Mouse (Mus musculus): ENCODE results near the gene Klhl26.

The Klhl26 gene

GRCm38 (mm10) chr8:70501820-70502529 lies 25.2 kb upstream of the Klhl26 start:
- no peak for DNase-seq (ENCODE audit: low spot score)

GRCm38 (mm10) chr8:70500386-70501301 lies 23.9 kb upstream of the Klhl26 start:
- no peak for DNase-seq (ENCODE audit: low spot score)

- DNase-seq (ENCODE audit: low spot score), result no peak
Measured at GRCm38 (mm10) chr8:70495771-70496062, 18.9 kb upstream of the Klhl26 start.

- DNase-seq (ENCODE audit: low spot score), result no peak
Measured at GRCm38 (mm10) chr8:70495001-70495770, 18.4 kb upstream of the Klhl26 start.

- no peak for DNase-seq (ENCODE audit: low spot score)
Measured at GRCm38 (mm10) chr8:70494416-70494945, 17.7 kb upstream of the Klhl26 start.

- DNase-seq (ENCODE audit: low spot score), result no peak
Measured at GRCm38 (mm10) chr8:70493692-70494415, 17.1 kb upstream of the Klhl26 start.

GRCm38 (mm10) chr8:70492664-70493640 lies 16.2 kb upstream of the Klhl26 start, which contains the start of gene Crlf1:
Gene Crlf1, plus strand, starts transcription at chr8:70493158.
- no peak for DNase-seq (ENCODE audit: low spot score)

GRCm38 (mm10) chr8:70490880-70491495 lies 14.2 kb upstream of the Klhl26 start:
- no peak for DNase-seq (ENCODE audit: low spot score)

- DNase-seq (ENCODE audit: low spot score), result no peak
Measured at GRCm38 (mm10) chr8:70490061-70490879, 13.5 kb upstream of the Klhl26 start.

- DNase-seq (ENCODE audit: low spot score), result no peak
Measured at GRCm38 (mm10) chr8:70489576-70489975, 12.8 kb upstream of the Klhl26 start.

GRCm38 (mm10) chr8:70488931-70489470 lies 12.2 kb upstream of the Klhl26 start:
- no peak for DNase-seq (ENCODE audit: low spot score)

GRCm38 (mm10) chr8:70487993-70488796 lies 11.4 kb upstream of the Klhl26 start:
- no peak for DNase-seq (ENCODE audit: low spot score)

GRCm38 (mm10) chr8:70486941-70487520 lies 10.3 kb upstream of the Klhl26 start, which contains the start of gene Tmem59l:
Gene Tmem59l, minus strand, starts transcription at chr8:70487358.
- no peak for DNase-seq (ENCODE audit: low spot score)

GRCm38 (mm10) chr8:70486191-70486681 lies 9.5 kb upstream of the Klhl26 start:
- DNase-seq (ENCODE audit: low spot score), result no peak

- no peak for DNase-seq (ENCODE audit: low spot score)
Measured at GRCm38 (mm10) chr8:70482943-70483342, 6.2 kb upstream of the Klhl26 start.

- DNase-seq (ENCODE audit: low spot score), result no peak
Measured at GRCm38 (mm10) chr8:70481908-70482307, 5.1 kb upstream of the Klhl26 start.
